Mouse (Mus musculus) ovary, postnatal 14 days (tissue): ENCODE data around the gene Pard3.

Experiments used
- DNase-seq: peaks from one replicate; pipeline ENCODE4 v3.0.0; 2022; ENCODE audit warnings: low spot score

Gene Pard3

DNA sequence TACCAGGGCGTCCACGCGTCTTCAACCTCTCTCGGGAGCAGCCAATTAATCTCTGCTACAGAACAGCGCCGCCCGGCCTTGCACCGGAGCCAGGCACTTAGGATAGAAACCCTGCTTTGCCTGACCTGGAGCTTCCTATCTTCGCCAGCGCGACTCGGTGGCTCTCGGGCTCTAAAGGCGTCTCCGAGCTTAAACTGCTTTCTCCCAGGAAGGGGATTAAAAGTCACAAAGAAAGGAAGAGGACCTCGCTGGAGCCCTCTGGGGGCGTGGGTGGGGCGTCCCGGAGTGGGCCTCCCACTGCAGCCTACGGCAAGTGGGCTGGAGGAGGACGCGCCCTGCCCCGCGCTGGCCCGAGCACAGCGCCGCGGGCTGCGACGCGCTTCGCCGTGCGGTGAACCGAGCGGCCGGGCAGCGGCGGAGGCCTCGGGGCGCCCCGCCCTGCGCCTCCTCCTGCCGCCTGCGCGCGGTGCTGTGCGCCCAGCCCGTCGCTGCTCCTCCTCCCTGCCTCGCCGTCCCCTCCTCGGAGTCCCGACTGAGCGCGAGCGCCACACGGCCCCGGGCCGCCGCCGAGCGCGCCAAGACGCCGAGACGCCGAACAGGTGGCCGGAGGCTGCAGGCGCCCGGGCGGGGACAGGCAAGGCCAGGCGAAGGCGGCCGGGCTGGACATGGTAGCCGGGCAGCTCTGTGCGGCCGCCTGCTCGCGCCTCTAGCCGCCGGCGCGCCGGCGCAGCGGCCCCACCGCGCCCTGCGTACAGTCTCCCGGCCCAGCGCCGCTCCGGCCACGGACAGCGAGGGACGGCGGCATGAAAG, at the start of gene Pard3:
Gene Pard3 (plus strand): TSS at position 343 of the 810 bp plus-strand sequence.
- DNase-seq = peak; percentile 72

DNA sequence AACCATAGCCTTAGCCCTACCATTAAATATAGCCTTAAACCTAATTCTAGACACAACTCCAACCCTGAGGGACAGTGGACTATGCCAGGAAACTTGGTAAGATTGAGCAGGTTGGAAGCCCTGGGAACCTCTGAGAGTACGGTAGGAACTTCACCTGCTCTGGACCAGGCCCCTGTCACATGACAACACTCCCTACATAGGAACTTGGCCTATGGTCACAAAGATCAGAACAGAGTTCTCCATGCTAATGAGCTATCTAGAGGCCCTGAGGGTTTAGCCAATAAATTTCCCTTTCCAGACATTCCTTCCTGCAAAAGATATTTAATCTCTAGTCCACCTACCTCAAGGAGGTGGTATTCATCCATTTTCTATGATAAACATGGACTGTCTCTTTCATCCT, 41.9 kb upstream of the Pard3 start:
- no peak for DNase-seq

DNA sequence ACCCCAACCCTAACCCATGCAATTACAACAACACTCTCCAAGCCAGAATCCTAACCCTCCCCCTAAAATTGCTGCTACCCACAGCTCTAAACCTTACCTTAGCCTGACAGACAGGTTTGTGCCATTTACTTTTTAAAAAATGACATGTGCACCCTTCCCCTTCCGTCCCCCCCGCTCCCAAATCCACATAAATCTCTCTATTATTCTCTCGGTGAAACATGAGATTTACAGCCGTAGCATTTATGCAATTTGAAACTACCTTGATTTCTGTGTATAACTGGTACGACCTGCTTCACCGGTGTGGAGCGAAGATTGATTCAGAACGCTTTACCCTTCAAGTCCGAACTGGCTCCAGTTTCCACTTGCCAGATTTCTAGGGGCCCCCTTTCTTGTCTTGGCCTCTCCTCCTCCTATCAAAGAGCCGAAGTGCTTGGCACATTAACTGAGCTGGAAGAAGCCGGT, 38.4 kb upstream of the Pard3 start:
- no peak for DNase-seq

DNA sequence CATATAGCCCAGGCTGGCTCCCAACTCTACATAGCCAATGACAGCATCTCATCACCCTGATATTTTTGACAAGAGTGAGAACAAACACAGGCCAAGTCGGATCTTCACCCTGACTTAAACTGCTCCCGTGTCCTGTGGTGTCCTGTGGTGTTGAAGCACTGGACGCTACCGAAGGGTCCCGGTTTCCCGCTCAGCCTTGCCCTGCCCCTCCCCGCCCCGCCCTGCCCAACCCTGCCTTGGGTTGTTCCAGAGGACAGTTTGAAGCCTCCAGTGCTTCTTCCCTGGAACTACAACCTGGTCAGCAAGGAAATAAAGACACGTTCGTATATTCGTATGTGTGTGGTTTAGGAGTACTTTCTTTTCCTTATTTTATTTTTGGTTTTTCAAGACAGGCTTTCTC, 37.9 kb upstream of the Pard3 start:
- DNase-seq = no peak

DNA sequence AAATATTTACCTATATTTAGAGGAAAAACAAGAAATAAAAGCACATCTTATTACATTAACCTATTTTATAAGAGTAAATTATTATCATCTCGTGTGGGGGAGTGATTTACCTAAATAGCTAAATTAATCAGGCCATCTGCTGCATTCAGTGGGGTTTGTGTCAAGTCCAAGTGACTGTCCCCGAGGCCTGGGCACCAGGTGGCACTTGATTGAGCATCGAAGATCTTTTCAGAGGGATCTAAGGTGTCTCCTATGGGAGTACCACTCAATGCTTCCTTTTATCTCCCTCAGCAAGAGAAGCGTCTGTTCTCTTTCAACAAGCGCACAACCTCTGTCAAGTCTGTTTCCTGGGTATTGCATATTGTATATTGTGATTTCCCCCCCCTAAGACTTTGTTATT, 32.2 kb upstream of the Pard3 start:
- no peak for DNase-seq

GRCm38 (mm10) chr8:127038928-127039327, 24.8 kb upstream of the Pard3 start:
- no peak for DNase-seq

DNA sequence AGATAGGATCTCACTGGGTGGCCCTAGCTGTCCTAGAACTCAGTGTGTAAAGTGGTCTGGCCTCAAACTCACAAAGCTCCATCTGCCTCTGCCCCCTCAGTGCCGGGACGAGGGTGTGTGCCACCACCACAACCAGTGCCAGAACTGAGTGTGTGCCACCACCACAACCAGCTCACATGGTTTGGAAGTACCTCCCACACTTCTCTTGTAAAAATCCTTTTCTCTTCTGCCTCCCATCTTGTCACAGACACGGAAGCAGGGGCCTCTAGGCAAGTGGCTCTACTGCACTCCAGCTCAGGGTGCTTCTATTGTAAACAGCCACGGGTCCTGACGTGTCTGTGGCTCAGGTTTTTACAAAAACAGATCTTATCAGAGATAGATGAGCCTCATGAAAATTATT, 13.7 kb upstream of the Pard3 start:
- DNase-seq = no peak

DNA sequence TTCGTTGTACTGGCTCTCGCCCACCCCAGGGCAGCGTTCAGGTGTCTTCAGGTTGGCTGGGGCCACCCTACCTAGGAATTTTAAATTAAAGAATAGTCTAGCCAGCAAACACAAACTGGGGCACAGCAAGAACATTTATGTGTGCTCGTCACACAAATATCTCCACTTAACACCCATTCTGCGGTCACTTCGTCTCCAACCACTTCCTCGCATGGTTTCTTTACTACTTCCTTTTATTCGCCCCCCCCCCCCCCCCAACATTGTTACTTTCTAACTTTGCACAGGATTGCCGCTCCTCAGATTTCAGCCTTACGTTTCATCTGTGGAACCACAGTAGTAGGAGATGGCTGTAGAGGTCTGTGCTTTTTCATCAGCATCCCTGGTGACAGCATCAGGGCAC, 11.6 kb upstream of the Pard3 start:
- no peak for DNase-seq

GRCm38 (mm10) chr8:127055081-127055480, 8.6 kb upstream of the Pard3 start:
- no peak for DNase-seq

DNA sequence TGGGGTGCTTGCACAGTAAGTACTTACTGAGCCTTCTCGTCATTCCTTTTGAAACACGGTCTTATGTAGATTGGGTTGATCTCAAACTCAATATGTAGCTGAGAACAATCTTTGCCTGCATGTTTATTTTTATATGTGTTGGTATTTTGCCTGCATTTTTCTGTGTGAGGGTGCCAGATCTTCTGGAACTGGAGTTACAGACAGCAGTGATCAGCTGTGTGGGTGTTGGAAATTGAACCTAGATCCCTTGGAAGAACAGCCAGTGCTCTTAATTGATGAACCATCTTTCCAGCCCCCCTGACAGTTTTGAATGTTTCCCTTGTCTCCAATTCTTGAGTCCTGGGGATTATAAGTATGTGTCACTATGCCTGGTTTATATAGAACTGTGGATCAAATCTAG, 4.9 kb upstream of the Pard3 start:
- DNase-seq = no peak

DNA sequence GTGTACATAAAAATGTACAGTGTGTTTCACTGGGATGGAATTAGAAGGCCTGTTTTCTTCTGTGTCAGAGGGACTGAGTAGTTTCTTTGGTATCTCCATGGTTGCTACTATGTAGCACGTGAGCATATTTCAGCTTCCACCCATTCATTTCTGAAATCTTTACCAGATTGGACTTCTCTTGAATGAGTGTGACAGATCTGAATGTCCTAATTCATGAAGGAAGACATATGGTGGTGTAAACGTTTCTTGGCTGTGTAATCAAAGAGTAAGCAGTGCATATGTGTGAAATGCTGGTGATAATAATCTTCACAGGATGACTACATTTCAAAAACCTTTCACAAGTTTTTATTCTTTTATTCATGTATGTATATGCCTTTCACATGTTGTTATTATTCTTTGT, 3.9 kb upstream of the Pard3 start:
- no peak for DNase-seq

DNA sequence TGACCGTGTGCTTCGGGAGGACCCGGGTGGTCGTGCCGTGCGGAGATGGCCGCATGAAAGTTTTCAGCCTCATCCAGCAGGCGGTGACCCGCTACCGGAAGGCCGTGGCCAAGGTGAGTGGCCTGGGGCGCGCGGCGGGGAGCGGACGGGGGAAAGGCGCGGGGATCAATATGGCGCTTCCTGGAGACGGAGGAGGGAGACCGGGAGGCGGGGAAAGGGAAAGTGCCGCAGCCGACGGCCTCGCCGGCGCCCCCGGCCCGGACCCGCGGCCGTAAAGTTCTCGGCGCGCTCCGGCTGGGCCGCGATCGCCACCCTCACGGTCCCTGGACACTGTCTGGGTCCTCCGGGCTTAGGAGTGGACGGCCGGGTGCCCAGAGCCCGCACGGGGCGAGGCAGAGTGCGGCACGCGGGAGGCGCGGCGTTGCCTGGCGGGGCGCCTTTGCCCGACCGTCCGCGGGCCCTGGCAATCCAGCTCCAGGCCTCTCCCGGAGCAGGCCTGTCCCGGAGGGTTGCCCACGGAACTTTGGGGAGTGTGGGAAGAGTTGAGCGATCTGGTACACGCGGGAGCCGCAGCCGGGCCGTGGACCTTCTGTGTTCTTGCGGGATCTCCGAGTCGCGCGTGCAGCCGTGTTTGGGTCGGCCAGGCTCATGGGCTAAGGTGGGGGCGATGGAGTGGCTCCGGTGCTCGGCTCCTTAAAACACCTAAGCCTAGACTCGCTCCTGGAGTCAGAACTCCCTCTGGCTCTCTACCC, 844 bp downstream of the Pard3 start:
- DNase-seq = peak; percentile 54

GRCm38 (mm10) chr8:127065113-127065473, 1.4 kb downstream of the Pard3 start:
- DNase-seq = no peak

GRCm38 (mm10) chr8:127065791-127066190, 2.1 kb downstream of the Pard3 start:
- no peak for DNase-seq

DNA sequence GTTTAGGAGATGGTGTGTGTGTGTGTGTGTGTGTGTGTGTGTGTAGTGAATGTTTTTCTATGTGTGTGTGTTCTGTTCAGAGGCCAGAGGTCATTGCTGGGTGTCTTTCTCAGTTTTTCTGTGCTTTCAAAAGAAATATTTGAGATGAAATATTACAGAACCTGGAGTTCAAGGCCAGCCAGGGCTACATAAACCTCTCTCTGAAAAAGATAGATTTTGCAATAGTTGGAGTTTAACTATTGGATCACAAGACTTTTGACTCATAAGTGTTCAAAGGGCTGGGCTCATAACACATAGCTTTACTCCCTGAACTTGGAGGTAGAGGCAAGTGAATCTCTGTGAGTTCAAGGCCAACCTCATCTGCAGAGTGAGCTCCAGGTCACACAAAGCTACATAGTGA, 2.8 kb downstream of the Pard3 start:
- no peak for DNase-seq

DNA sequence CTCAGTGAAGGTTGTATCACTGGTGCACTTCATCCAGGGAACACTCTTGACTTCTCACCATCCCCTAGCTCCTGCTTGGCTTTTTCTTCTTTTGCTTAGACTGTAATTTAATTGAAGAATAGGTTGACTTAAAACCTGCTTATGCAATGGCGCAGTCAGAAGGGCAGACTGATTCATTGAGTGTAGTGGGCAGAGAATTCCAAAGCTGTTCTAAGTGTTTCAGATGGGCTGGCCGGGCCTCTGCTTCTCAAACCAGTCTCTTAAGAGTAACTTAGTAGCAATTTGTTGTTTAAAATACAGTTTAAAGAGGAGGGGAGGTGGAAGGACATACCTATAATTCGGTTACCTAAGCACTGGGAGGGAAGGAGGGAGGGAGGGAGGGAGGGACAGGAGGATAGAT, 5.0 kb downstream of the Pard3 start:
- DNase-seq = no peak

DNA sequence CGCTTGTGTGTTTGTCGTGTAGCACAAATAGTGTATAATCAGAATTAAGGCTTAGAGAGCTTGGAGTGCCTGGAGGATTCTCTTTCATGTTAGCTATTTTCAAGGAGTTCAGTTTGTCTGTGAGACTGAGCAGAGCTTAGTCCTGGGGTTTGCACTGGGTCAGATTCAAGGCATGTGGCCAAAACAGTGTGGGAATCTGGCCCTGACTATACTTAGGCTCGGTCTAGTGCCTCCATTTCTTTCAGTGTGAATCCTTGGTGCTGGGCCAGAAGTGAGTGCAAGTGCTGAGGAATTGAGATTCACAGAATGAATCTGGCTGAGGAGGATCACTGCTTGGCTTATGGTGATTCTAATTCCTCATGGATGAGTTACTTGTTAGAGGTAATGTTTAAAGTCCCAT, 6.5 kb downstream of the Pard3 start:
- peak; percentile 19 for DNase-seq

DNA sequence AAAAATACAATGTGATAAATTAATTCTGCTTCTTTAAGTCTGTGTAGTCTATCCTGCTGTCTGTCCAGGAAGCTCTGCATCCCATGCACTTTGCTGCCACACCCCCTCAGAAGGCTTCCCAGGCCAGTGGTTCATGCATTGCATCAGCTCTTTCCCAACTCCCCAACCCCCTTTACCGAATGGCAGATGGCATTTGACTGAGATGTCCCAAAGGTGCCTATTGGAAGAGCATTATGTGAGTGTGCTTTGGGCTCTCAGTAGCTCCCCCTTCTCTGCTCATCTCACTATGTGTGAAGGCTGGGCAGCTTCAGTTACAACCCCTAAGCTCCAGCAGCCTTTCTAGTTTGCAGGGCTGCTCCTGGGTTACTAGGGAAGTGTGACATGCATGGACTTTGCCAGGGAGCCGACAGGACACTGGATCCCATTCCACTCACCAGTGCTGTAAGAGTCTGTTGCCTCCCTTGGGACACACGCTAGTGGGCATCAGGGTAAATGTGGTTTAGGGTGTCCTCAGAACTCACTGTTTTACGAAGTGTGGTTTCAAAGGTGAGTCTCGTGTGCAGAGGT, 9.4 kb downstream of the Pard3 start:
- DNase-seq = no peak

DNA sequence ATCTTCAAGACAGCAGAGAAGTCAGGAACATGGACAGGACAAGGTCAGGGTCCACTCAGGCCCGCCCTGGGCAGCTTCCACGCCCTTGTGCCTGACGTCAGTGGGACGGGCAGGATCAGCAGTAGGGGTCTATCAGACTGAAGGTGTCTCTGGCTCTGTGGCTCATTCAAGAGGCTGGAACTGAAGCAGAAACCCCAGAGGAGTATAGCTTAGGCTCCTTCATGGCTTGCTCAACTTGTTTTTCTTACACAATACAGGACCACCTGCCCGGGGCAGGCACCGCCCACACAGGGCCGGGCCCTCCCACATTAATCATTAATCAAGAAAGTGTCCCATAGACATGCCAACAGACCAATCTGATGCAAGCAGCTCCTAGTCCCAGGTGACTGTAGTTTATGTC, 12.8 kb downstream of the Pard3 start:
- DNase-seq = no peak

DNA sequence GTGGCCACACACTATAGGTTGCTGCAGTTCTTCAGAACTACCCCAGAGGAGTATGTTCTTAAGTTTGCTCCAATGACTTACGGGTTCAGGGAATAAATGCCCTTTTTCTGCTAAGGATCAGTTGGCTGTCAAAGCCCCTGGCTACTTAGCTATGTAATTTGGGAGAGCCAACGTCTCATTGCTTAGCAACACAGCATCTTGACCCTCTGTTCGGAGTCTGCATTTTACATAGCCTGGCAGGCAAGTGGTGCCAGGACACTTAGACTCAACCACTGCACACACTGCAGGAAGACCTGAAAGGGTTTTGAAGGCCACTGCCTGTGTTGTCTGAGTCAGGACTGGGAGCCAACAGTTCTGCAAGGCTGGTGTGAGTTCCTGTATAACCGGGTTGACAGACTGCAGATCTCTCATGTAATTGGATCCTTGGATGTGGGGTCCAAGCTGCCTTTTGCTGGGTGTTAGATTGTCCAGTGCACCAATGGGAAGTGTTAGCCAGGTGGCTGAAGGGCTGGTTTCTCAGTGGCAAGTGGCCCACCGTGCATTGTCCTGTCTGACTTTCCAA, 15.6 kb downstream of the Pard3 start:
- DNase-seq = no peak

DNA sequence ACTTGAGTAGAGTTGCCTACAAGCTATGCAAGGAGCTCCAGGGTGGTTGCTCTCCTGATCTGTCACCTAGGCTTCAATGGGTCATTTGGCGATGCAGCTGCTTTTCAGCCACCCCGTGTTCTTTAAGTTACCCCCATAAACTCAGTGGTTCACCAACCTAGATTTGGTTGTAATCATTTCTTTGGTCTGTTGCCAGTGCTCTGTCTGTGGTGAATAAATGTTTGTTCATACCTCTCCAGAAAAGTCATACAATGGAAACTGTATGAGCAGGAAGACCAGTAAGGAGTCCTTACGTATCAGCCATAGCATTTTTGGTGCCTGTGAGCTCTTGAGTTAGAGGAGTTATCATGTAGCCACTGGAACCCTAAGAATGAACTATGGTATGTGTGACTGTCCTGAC, 17.6 kb downstream of the Pard3 start:
- no peak for DNase-seq

- DNase-seq = no peak
Measured at GRCm38 (mm10) chr8:127082486-127082885, 18.8 kb downstream of the Pard3 start.

GRCm38 (mm10) chr8:127084565-127084964, 20.9 kb downstream of the Pard3 start:
- DNase-seq = no peak
